Mouse (Mus musculus): Measurements from ENCODE around the gene Nudt17.

- TF ChIP-seq CTCF (IDR thresholded peaks at IDR 0.05; ENCODE audit: borderline replicate concordance, control insufficient read depth, extremely low read depth, insufficient read depth, low read length, poor library complexity) (no peak), POLR2A (IDR thresholded peaks at IDR 0.05; ENCODE audit: control insufficient read depth, extremely low read depth, insufficient read depth, low read length, poor library complexity) (no peak)
Measured at GRCm38 (mm10) chr3:96746829-96747228, 38.5 kb upstream of the Nudt17 start.

All from thymus, adult 2 months (tissue).